Mouse (Mus musculus): ENCODE measurements around the gene Galr2.

Gene Galr2

GRCm38 (mm10) chr11:116280751-116281663 lies at the start of gene Galr2:
Gene Galr2, plus strand, starts transcription at chr11:116280939.
- DNase-seq, result no peak

GRCm38 (mm10) chr11:116232427-116232826 lies 48.3 kb upstream of the Galr2 start:
- no peak for DNase-seq

GRCm38 (mm10) chr11:116234901-116235300 lies 45.8 kb upstream of the Galr2 start:
- no peak for DNase-seq

GRCm38 (mm10) chr11:116237742-116238395 lies 42.9 kb upstream of the Galr2 start, which contains the start of gene Evpl:
Gene Evpl, minus strand, starts transcription at chr11:116238077.
- DNase-seq, result peak; percentile 69 to 84

GRCm38 (mm10) chr11:116239797-116240196 lies 40.9 kb upstream of the Galr2 start:
- no peak for DNase-seq

GRCm38 (mm10) chr11:116241744-116242235 lies 38.9 kb upstream of the Galr2 start:
- DNase-seq, result no peak

- no peak for DNase-seq
Measured at GRCm38 (mm10) chr11:116244580-116244979, 36.2 kb upstream of the Galr2 start.

- no peak for DNase-seq
Measured at GRCm38 (mm10) chr11:116245616-116246015, 35.1 kb upstream of the Galr2 start.

GRCm38 (mm10) chr11:116247502-116248222 lies 33.1 kb upstream of the Galr2 start:
- DNase-seq, result no peak

GRCm38 (mm10) chr11:116250898-116251297 lies 29.8 kb upstream of the Galr2 start:
- no peak for DNase-seq

- peak; percentile 35 to 65 for DNase-seq
Measured at GRCm38 (mm10) chr11:116253076-116253600, 27.6 kb upstream of the Galr2 start.

GRCm38 (mm10) chr11:116254627-116255026 lies 26.1 kb upstream of the Galr2 start:
- peak in 1 of 2 experiments; percentile 35 for DNase-seq

GRCm38 (mm10) chr11:116255090-116255981 lies 25.4 kb upstream of the Galr2 start:
- DNase-seq, result no peak

- DNase-seq, result no peak
Measured at GRCm38 (mm10) chr11:116255982-116256675, 24.6 kb upstream of the Galr2 start.

GRCm38 (mm10) chr11:116259461-116259860 lies 21.3 kb upstream of the Galr2 start:
- peak; percentile 34 to 54 for DNase-seq

- DNase-seq, result no peak
Measured at GRCm38 (mm10) chr11:116260259-116260658, 20.5 kb upstream of the Galr2 start.

- peak in 1 of 2 experiments; percentile 29 for DNase-seq
Measured at GRCm38 (mm10) chr11:116265352-116265751, 15.4 kb upstream of the Galr2 start.

- no peak for DNase-seq
Measured at GRCm38 (mm10) chr11:116265850-116266249, 14.9 kb upstream of the Galr2 start.

- no peak for DNase-seq
Measured at GRCm38 (mm10) chr11:116267637-116268036, 13.1 kb upstream of the Galr2 start.

- no peak for DNase-seq
Measured at GRCm38 (mm10) chr11:116268313-116268712, 12.4 kb upstream of the Galr2 start.

GRCm38 (mm10) chr11:116269560-116269959 lies 11.2 kb upstream of the Galr2 start:
- no peak for DNase-seq
